Mouse (Mus musculus) lung, embryonic 14.5 days (tissue): ENCODE measurements around the gene Hapln2. TPM values are rescaled to one million over a fixed set of nuclear protein-coding genes. Genes with fewer than 3 reads are reported as not detected.

ENCODE experiments used
- ATAC-seq: fragments of 200-750 bp; cut with Nextera tagmentation; 2 replicates; pipeline ENCODE4 v1.8.0; 2017; ENCODE audit warnings: mild to moderate bottlenecking, moderate TSS enrichment, moderate library complexity; ENCODE audit not compliant: insufficient read depth
- DNase-seq: peaks from one replicate; pipeline ENCODE4 v3.0.0-alpha.2; 2015
- H3K27ac ChIP-seq: fragments of 300-500 bp; sonication (generic); 2 replicates; pipeline ENCODE4 v1.5.1; 2014; ENCODE audit warnings: low read depth, mild to moderate bottlenecking, moderate library complexity
- H3K27me3 ChIP-seq: fragments of 300-500 bp; sonication (generic); 2 replicates; pipeline ENCODE4 v1.6.1; 2014; ENCODE audit warnings: low read length, control low read depth; ENCODE audit not compliant: insufficient read depth
- H3K36me3 ChIP-seq: fragments of 300-500 bp; sonication (generic); 2 replicates; pipeline ENCODE4 v1.6.1; 2014; ENCODE audit warnings: control low read depth; ENCODE audit not compliant: insufficient read depth
- H3K4me1 ChIP-seq: fragments of 300-500 bp; sonication (generic); 2 replicates; pipeline ENCODE4 v1.6.1; 2014; ENCODE audit warnings: antibody characterized with exemption, control low read depth; ENCODE audit not compliant: insufficient read depth
- H3K4me2 ChIP-seq: fragments of 300-500 bp; sonication (generic); 2 replicates; pipeline ENCODE4 v1.6.1; 2014; ENCODE audit warnings: mild to moderate bottlenecking
- H3K4me3 ChIP-seq: fragments of 300-500 bp; sonication (generic); 2 replicates; pipeline ENCODE4 v1.5.1; 2014; ENCODE audit warnings: low read depth, low read length
- H3K9ac ChIP-seq: fragments of 300-500 bp; sonication (generic); 2 replicates; pipeline ENCODE4 v1.6.1; 2014
- H3K9me3 ChIP-seq: fragments of 300-500 bp; sonication (generic); 2 replicates; pipeline ENCODE4 v1.6.1; 2016; ENCODE audit warnings: low read depth, low read length, control low read depth
- CTCF ChIP-seq: IDR thresholded peaks from 2 replicates; pipeline ENCODE4 v1.5.1; 2016; ENCODE audit warnings: antibody characterized with exemption, low read depth
- WGBS: fragments of 180-500 bp; shearing (Covaris S2); extraction: QIAGEN DNeasy Blood & Tissue Kit; methylation state at CpG from one replicate; pipeline ENCODE4 v1.1.7; 2014; 5-methylcytosine and 5-hydroxymethylcytosine counted together
- polyA plus RNA-seq: library from polyadenylated mRNA; unstranded; fragments of >200 nt; fragmentation: Nextera tagmentation; extraction: Ambion mirVana; gene quantifications from 2 replicates; pipeline ENCODE4 v1.2.1, GENCODE M21; 2014

Hapln2 gene
- polyA plus RNA-seq, 1 experiment from 2014 or later: not detected

DNA sequence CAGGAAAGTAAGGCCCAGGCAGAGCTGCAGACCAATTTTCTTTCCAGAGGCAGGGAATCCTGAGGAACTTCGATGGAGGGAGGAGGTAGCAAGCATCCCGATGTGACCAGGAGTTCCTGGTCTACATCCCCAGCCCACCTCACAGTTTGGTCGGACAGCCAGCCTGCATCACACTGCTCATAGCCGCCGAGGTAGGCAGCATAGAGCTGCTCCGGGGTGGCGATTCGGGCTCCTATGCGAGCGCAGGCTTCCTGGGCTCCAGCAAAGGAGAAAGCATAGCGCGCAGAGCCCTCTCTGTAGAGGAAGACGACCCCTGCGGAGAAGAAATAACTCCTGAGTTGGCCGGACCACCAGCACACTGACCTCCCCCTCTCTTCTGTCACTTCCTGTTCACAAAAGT lies 31.0 kb downstream of the Hapln2 start:
- no peak overlapping the region for H3K27ac ChIP-seq
- no peaks in the 10 kb centered on the region for H3K9me3 ChIP-seq
- H3K4me2 ChIP-seq: peak overlapping the region; percentile 58; the same call in 1 of the 2 replicates
- H3K9ac ChIP-seq: no peak overlapping the region
- no peaks in the 10 kb centered on the region for H3K4me1 ChIP-seq
- WGBS: 3% methylated on average over 15 of the region's 15 CpGs
- H3K27me3 ChIP-seq: peaks cover 89% of the 10 kb centered on the region
- DNase-seq (no peak), ATAC-seq (no peak)
- no peak overlapping the region; the same call in 1 of the 2 replicates for H3K4me3 ChIP-seq
- TF ChIP-seq CTCF: no peak
- H3K36me3 ChIP-seq: no peaks in the 10 kb centered on the region

DNA sequence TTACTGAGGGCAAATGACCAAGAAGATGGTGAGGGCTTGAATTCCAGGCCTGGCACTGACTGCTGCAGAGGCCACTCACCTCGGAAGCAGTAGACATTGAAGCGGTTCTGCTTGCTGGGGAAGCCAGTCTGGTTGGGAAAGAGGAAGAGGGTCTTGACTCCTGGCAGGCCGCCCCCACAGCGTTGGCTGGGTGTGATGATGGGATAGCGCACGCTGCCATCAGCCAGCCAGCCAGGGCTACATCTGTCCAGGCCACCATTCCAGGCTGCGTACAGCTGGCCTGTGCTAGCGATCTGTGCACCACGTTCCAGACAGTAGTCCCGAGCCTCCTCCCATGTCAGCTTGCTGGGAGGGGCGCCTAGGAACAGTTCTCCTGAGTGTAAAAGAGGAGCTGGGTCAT lies 32.1 kb downstream of the Hapln2 start:
- WGBS: 23% methylated on average over 11 of the region's 11 CpGs

DNA sequence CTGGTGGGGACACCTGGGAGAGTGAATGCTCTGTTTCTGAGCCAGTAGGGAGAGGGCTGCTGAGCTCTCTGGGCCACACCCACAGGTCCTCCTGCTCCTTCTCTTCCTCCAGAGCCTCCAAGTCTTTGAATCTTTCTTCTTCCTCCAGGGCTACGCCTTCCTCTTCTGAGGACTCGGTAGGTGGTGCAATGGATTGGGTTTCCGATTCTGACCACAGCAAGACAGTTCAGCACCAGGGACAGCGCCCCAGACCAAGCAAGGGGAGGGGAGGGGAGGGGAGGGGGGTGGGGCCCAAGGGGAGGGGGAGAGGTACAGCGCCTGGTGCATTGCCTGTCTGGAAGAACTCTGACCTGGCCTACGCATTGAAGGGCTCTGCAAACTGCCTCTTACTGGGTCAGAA lies 33.9 kb downstream of the Hapln2 start:
- H3K27me3 ChIP-seq: peaks cover 86% of the 10 kb centered on the region
- WGBS: 3% methylated on average over 5 of the region's 6 CpGs
- ATAC-seq: no peak
- DNase-seq: peak; percentile 82
- H3K4me2 ChIP-seq: no peak overlapping the region
- H3K4me3 ChIP-seq: no peak overlapping the region
- no peak for TF ChIP-seq CTCF
- no peaks in the 10 kb centered on the region for H3K36me3 ChIP-seq
- H3K27ac ChIP-seq: no peak overlapping the region
- no peaks in the 10 kb centered on the region for H3K4me1 ChIP-seq
- H3K9me3 ChIP-seq: no peaks in the 10 kb centered on the region
- no peak overlapping the region for H3K9ac ChIP-seq

More for the DNA sequence above, 32.1 kb downstream of the Hapln2 start:
- H3K4me1 ChIP-seq: no peaks in the 10 kb centered on the region
- H3K9me3 ChIP-seq: no peaks in the 10 kb centered on the region
- ATAC-seq (no peak), DNase-seq (no peak)
- TF ChIP-seq CTCF: no peak
- H3K4me2 ChIP-seq: no peak overlapping the region
- H3K27me3 ChIP-seq: peaks cover 88% of the 10 kb centered on the region
- H3K36me3 ChIP-seq: no peaks in the 10 kb centered on the region
- H3K9ac ChIP-seq: no peak overlapping the region
- H3K27ac ChIP-seq: no peak overlapping the region
- H3K4me3 ChIP-seq: no peak overlapping the region

DNA sequence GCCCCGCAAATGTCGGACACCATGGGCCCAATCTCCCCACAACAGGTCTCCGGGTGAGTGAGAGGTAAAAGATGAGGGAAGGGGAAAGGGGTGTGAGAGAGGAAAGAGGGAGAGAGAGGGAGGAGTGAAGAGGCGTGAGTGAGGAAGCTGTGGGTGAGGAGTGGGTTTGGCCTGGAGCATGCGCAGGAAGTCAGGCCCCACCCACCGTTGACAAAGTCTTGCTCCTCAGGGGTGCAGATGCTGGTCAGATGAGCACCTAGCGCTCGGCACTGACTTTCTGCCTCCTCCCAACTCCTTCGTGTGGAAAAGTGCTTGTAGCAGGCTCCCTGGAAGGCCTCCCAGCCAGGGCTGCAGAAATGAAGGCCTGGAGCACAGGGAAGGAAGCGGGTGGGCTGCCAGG lies 37.4 kb downstream of the Hapln2 start:
- 25% methylated on average over 10 of the region's 10 CpGs for WGBS
- Histone ChIP-seq H3K27ac (no peak overlapping the region), H3K4me1 (peaks cover 15% of the 10 kb centered on the region), H3K27me3 (peaks cover 52% of the 10 kb centered on the region), H3K4me3 (no peak overlapping the region), H3K4me2 (no peak overlapping the region), H3K36me3 (no peaks in the 10 kb centered on the region), H3K9ac (no peak overlapping the region), H3K9me3 (no peaks in the 10 kb centered on the region)
- DNase-seq (no peak), ATAC-seq (no peak)
- TF ChIP-seq CTCF: no peak

DNA sequence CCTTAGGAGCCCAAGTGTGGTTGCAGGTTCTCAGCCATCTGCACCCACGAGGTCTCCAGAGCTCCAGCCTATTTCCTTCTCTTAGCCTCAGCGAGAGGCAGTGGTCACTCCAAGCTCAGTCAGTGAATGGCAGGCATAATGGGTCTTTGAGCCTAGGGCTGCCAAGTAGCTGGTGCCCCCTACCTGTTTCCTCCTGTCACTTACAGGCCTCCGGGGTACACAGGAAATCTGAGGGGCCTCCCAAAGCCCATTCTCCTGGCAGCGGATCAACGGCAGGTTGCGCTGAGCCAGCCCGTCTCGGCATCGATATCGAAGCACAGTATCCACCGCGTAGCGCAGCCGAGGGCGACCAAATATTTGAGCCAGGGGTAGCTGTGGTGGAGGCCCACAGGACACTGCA lies 39.3 kb downstream of the Hapln2 start:
- no peaks in the 10 kb centered on the region for H3K9me3 ChIP-seq
- peak overlapping the region; percentile 71 for H3K4me2 ChIP-seq
- peak overlapping the region; percentile 24 for H3K9ac ChIP-seq
- 8% methylated on average over 15 of the region's 15 CpGs for WGBS
- H3K4me3 ChIP-seq: peak overlapping the region; percentile 30
- ATAC-seq: peak; percentile 1; the same call in 1 of the 2 replicates
- peaks cover 36% of the 10 kb centered on the region for H3K27me3 ChIP-seq
- H3K36me3 ChIP-seq: no peaks in the 10 kb centered on the region
- DNase-seq: no peak
- TF ChIP-seq CTCF: peak; percentile 31
- H3K4me1 ChIP-seq: peaks cover 30% of the 10 kb centered on the region
- no peak overlapping the region for H3K27ac ChIP-seq

DNA sequence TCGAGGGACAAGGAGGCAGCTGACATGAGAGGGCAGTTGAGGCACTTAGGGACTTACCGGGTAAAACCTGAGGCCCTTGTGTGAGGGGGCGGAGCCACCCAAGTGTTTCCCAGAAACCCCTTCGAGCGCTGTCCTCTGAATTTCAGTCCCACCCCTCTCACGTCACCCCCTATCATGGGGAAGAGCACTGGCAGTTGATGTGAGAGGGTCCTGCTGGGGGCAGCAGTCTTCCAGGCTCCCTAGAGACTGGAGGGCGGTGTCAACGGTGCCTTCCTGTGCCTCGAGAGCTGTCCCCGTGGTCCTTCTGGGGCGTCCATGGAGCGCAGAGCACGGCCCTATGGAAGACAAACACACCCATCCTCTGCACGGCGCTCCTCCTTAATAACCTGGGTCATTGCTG lies 39.8 kb downstream of the Hapln2 start:
- H3K4me1 ChIP-seq: peaks cover 34% of the 10 kb centered on the region
- no peak overlapping the region for H3K27ac ChIP-seq
- peak overlapping the region; percentile 71 for H3K4me2 ChIP-seq
- H3K9ac ChIP-seq: peak overlapping the region; percentile 24
- TF ChIP-seq CTCF: peak; percentile 30
- DNase-seq (peak; percentile 89), ATAC-seq (peak; percentile 31)
- no peaks in the 10 kb centered on the region for H3K9me3 ChIP-seq
- H3K27me3 ChIP-seq: peaks cover 32% of the 10 kb centered on the region
- H3K36me3 ChIP-seq: no peaks in the 10 kb centered on the region
- 0% methylated on average over 15 of the region's 15 CpGs for WGBS
- peak overlapping the region; percentile 30 for H3K4me3 ChIP-seq

DNA sequence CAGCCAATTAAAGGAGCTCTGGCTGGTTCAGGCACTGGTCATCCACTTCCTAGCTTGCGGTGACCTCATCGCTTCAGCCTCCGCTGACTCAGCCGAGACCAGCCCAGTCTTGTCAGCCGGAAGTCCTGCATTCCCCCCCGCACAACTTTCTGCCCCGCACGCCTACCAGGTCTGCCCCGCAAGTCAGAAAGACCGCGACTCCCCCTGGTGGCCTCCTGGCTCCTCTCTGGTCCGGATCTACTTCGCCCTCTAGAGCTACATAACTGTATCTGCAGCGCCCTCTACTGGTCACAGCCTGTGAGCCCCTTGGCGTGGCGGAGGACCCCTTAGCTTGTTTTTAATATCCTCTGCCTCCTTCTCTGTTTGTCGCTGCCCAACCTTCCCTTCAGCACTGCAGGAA lies 40.5 kb downstream of the Hapln2 start:
- Histone ChIP-seq H3K27ac (peak overlapping the region; percentile 78; the same call in 1 of the 2 replicates), H3K27me3 (peaks cover 29% of the 10 kb centered on the region), H3K4me3 (peak overlapping the region; percentile 30), H3K9ac (peak overlapping the region; percentile 24; the same call in 1 of the 2 replicates), H3K36me3 (no peaks in the 10 kb centered on the region), H3K4me2 (peak overlapping the region; percentile 71), H3K9me3 (no peaks in the 10 kb centered on the region), H3K4me1 (peaks cover 42% of the 10 kb centered on the region)
- ATAC-seq (peak; percentile 59), DNase-seq (peak; percentile 100)
- peak; percentile 100 for TF ChIP-seq CTCF
- under 1% methylated on average over 17 of the region's 17 CpGs for WGBS
